Mouse (Mus musculus) kidney, adult 18-20 months (tissue): ENCODE measurements around the gene Plagl2.

ENCODE experiments used
- DNase-seq: peaks from one replicate; pipeline ENCODE4 v3.0.0; 2021

The Plagl2 gene

DNA sequence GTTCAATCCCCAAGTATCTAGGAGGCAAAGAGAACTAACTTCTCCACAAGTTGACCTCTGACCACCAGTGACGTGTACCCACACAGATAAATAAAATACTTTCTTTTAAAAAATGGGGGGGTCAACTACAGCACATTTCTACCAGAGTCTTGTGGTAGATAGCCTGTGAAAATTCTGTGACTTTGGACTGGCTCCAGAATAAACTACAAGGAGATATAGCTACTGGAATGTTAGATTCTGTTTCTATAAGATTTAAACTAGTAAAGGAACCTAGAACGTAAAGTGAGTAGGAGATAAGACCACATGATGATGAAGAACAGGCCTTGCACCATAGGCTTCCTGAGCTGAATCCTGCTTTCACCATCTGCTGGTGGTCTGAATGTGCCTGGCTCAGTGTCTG is 53.4 kb downstream of the Plagl2 start:
- no peak for DNase-seq

DNA sequence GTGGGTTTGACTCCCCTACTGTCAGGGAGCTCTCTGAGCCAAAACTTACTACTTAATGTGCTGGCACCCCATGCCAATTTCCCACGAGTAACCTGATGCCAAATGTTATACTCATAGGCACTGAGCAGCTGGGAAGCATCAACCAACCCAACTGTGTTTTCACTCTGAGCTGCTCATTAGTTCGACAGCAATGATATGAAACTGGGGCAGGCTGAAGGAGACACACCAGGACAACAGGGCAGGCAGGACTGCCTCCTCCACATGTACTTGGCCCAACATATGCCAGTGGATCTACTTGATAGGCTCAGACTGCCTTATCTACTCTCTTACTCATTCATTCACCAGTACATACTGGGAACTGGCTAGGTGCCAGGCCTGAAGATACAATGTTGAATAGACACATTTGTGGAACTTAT is 55.0 kb downstream of the Plagl2 start:
- no peak for DNase-seq

DNA sequence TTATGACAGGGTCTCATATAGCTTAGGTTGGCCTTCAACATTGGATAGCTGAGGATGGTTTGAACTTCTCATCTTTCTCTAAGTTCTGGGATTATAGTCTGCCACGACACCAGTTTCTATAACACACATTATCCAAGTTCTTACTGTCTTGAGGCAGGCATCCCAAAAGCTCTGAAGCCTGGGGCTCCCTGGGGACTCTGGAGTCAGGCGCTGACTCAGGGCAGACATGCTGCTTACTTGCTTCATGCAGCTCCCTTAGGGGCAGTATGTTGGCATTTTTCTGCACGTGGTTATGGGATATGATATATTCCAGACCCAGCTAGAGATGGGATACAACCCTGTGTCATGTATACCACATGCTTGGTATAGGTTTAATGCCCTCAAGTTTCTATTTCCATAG is 61.3 kb downstream of the Plagl2 start:
- no peak for DNase-seq

DNA sequence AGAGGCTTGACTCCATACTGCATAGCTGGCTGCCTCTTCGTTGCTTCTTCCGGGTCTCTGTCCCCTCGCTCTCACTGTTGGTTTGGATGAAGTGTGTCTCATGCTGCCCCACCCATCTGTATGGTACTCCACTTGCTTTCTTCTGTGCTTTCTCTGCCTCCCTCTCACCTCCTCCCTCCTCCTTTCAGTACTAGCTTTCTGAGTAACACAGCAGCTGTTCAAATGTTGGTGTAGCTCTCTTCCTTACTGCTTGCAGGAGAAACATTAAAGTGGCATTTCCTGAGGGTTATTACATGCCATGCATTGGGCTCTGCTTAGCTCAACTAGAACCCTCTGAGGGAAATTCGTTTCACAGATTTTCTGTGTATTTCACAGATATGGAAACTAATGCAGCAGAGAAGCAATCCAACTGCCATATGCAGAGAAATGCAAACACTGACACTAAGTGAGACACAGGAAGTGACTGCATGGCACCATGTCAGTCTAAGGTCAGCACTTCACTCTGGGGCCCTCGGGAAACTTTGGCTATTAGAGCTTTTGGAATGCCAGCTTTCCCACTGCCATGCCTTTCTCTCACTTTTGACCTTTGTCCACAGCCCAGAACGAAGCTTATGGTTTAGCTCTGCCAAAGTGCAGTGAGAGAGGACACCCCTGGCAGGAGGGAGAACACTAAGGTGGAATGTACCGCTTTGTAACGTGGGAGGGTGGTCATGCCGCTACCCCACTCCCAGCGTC is 61.9 kb downstream of the Plagl2 start:
- peak; percentile 23 for DNase-seq
